Mouse (Mus musculus): ENCODE measurements around the gene Nudt6.

GRCm38 (mm10) chr3:37379930-37380881 lies 39.8 kb downstream of the Nudt6 start:
- no peak for TF ChIP-seq ZC3H11A (IDR thresholded peaks at IDR 0.05; ENCODE audit: borderline replicate concordance, low read depth, low read length)
- TF ChIP-seq HCFC1 (IDR thresholded peaks at IDR 0.05; ENCODE audit: borderline replicate concordance, insufficient read depth, low read length) = no peak
- no peak for TF ChIP-seq MAFK (IDR thresholded peaks at IDR 0.05; ENCODE audit: insufficient read depth, low read depth, low read length)
